Mouse (Mus musculus) heart, adult 2 months (tissue): ENCODE results near the gene Duxbl3.
"Not testable (repeated sequence)": the region's sequence is repeated elsewhere in the genome, so short reads cannot be mapped to it uniquely, and the experiment has no call there.

Source experiments
- CTCF ChIP-seq: fragments of 200-600 bp; IDR thresholded peaks from 2 replicates; pipeline ENCODE4 v1.8.1; 2022; ENCODE audit warnings: antibody characterized with exemption, mild to moderate bottlenecking, moderate library complexity
- POLR2A ChIP-seq: fragments of 200-500 bp; IDR thresholded peaks from 2 replicates; pipeline ENCODE4 v1.6.1; 2011; ENCODE audit warnings: mild to moderate bottlenecking, low read depth, low read length, control low read depth; ENCODE audit not compliant: insufficient read depth

- not testable (repeated sequence) for TF ChIP-seq POLR2A, CTCF
Measured at GRCm38 (mm10) chr14:26216233-26217000, 41.3 kb upstream of the Duxbl3 start.
